Mouse (Mus musculus) MEL (cell line): ENCODE measurements at regions not wholly inside any gene's neighbourhood (a gene's known extent, or its start where the extent isn't known, plus 50 kb on each side); places are given as distances from the start of the nearest gene placed in this dataset.
A peak's percentile ranks its signal among the peaks of the same experiment; 100 is the strongest.

Source experiments
- DNase-seq: peaks from one replicate; pipeline ENCODE4 v3.0.0; 2011; ENCODE audit warnings: low read depth, low spot score
- H3K27ac ChIP-seq: 2 replicates; pipeline ENCODE4 v1.5.1; 2012; ENCODE audit warnings: low read depth, mild to moderate bottlenecking, control low read depth, low read length, moderate library complexity; ENCODE audit not compliant: control insufficient read depth
- H3K27me3 ChIP-seq, 2 experiments: fragments of 150-350 bp in 1 of 2; sonication (generic) in 1 of 2; 2 replicates each; pipeline ENCODE4 v1.6.1; 2012; ENCODE audit warnings: low read length in 2 of 2, mild to moderate bottlenecking in 2 of 2, improper control_type of control experiment in 1 of 2, moderate library complexity in 1 of 2; ENCODE audit not compliant: insufficient read depth in 2 of 2, control insufficient read depth in 1 of 2
- H3K36me3 ChIP-seq, 2 experiments: 2 replicates each; pipeline ENCODE4 v1.6.1; 2012 to 2014; ENCODE audit warnings: low read length in 2 of 2, improper control_type of control experiment in 1 of 2, inconsistent platforms in 1 of 2, mild to moderate bottlenecking in 1 of 2; ENCODE audit not compliant: insufficient read depth in 2 of 2, control insufficient read depth in 1 of 2
- H3K4me1 ChIP-seq, 2 experiments: fragments of 150-350 bp in 1 of 2; sonication (generic) in 1 of 2; 2 replicates each; pipeline ENCODE4 v1.6.1; 2012; ENCODE audit warnings: low read length in 2 of 2, improper control_type of control experiment in 1 of 2, mild to moderate bottlenecking in 1 of 2; ENCODE audit not compliant: insufficient read depth in 2 of 2, control insufficient read depth in 1 of 2
- H3K4me3 ChIP-seq, 2 experiments: fragments of 150-350 bp in 1 of 2; sonication (generic) in 1 of 2; 2 replicates each; pipeline ENCODE4 v1.5.1; 2012; ENCODE audit warnings: low read depth in 2 of 2, low read length in 2 of 2, mild to moderate bottlenecking in 2 of 2, moderate library complexity in 2 of 2, control low read depth in 1 of 2, improper control_type of control experiment in 1 of 2; ENCODE audit not compliant: control insufficient read depth in 1 of 2, insufficient read depth in 1 of 2
- H3K79me2 ChIP-seq: 2 replicates; pipeline ENCODE4 v1.6.1; 2012; ENCODE audit warnings: mild to moderate bottlenecking, low read length, moderate library complexity; ENCODE audit not compliant: control insufficient read depth, poor library complexity, insufficient read depth
- H3K9ac ChIP-seq: 2 replicates; pipeline ENCODE4 v1.6.1; 2012; ENCODE audit warnings: low read depth, mild to moderate bottlenecking, control low read depth, low read length, moderate library complexity; ENCODE audit not compliant: control insufficient read depth, poor library complexity, severe bottlenecking
- H3K9me3 ChIP-seq: fragments of 150-350 bp; sonication (generic); replicated peaks from 2 replicates; pipeline ENCODE4 v1.6.1; 2012; ENCODE audit warnings: mild to moderate bottlenecking, low read length, improper control_type of control experiment, moderate library complexity; ENCODE audit not compliant: insufficient read depth
- CTCF ChIP-seq, 3 experiments: IDR thresholded peaks in 2 of 3; conservative IDR thresholded peaks in 1 of 3; 2 replicates each; pipeline ENCODE4 v1.5.1; 2011 to 2012; ENCODE audit warnings: low read length in 3 of 3, low read depth in 2 of 3, mild to moderate bottlenecking in 2 of 3, improper control_type of control experiment in 1 of 3, inconsistent platforms in 1 of 3, mixed read lengths in 1 of 3, moderate library complexity in 1 of 3; ENCODE audit not compliant: control insufficient read depth in 1 of 3, insufficient read depth in 1 of 3, poor library complexity in 1 of 3, severe bottlenecking in 1 of 3
- E2F4 ChIP-seq: IDR thresholded peaks from 2 replicates; pipeline ENCODE4 v1.6.1; 2011; ENCODE audit warnings: low read depth, low read length, improper control_type of control experiment, borderline replicate concordance
- GABPA ChIP-seq: IDR thresholded peaks from 2 replicates; pipeline ENCODE4 v1.6.1; 2012; ENCODE audit warnings: low read depth, mild to moderate bottlenecking, inconsistent platforms, low read length, improper control_type of control experiment, moderate library complexity
- GATA1 ChIP-seq: IDR thresholded peaks from 2 replicates; pipeline ENCODE4 v1.6.1; 2011; ENCODE audit warnings: low read depth, low read length, improper control_type of control experiment
- KAT2A ChIP-seq: conservative IDR thresholded peaks from 2 replicates; pipeline ENCODE4 v1.6.1; 2012; ENCODE audit warnings: low read depth, low read length, improper control_type of control experiment, inconsistent platforms
- MAFK ChIP-seq: IDR thresholded peaks from 2 replicates; pipeline ENCODE4 v1.6.1; 2011; ENCODE audit warnings: low read depth, mild to moderate bottlenecking, low read length, improper control_type of control experiment, borderline replicate concordance
- MAX ChIP-seq: IDR thresholded peaks from 2 replicates; pipeline ENCODE4 v1.6.1; 2011; ENCODE audit warnings: low read length, improper control_type of control experiment
- MAZ ChIP-seq: IDR thresholded peaks from 2 replicates; pipeline ENCODE4 v1.6.1; 2012; ENCODE audit warnings: low read depth, mild to moderate bottlenecking, inconsistent platforms, low read length, improper control_type of control experiment
- MYC ChIP-seq: IDR thresholded peaks from 2 replicates; pipeline ENCODE4 v1.6.1; 2011; ENCODE audit warnings: low read depth, mild to moderate bottlenecking, low read length, improper control_type of control experiment, moderate library complexity
- POLR2A ChIP-seq, 2 experiments: IDR thresholded peaks; 2 replicates each; pipeline ENCODE4 v1.6.1; 2011 to 2012; ENCODE audit warnings: low read length in 2 of 2, mild to moderate bottlenecking in 2 of 2, control low read depth in 1 of 2, improper control_type of control experiment in 1 of 2, low read depth in 1 of 2, moderate library complexity in 1 of 2; ENCODE audit not compliant: control insufficient read depth in 1 of 2, insufficient read depth in 1 of 2, poor library complexity in 1 of 2
- POLR2AphosphoS2 ChIP-seq: IDR thresholded peaks from 2 replicates; pipeline ENCODE4 v1.6.1; 2011; ENCODE audit warnings: low read length, improper control_type of control experiment
- RCOR1 ChIP-seq: IDR thresholded peaks from 2 replicates; pipeline ENCODE4 v1.6.1; 2012; ENCODE audit warnings: low read depth, mild to moderate bottlenecking, inconsistent platforms, low read length, improper control_type of control experiment
- SIN3A ChIP-seq: IDR thresholded peaks from 2 replicates; pipeline ENCODE4 v1.6.1; 2012; ENCODE audit warnings: low read length, improper control_type of control experiment, inconsistent platforms
- SMC3 ChIP-seq: IDR thresholded peaks from 2 replicates; pipeline ENCODE4 v1.6.1; 2011; ENCODE audit warnings: low read depth, low read length, improper control_type of control experiment
- TAL1 ChIP-seq: IDR thresholded peaks from 2 replicates; pipeline ENCODE4 v1.6.1; 2012; ENCODE audit warnings: mild to moderate bottlenecking, inconsistent platforms, low read length, moderate library complexity, mixed read lengths
- TBP ChIP-seq: IDR thresholded peaks from 2 replicates; pipeline ENCODE4 v1.8.0; 2011; ENCODE audit warnings: low read depth, low read length, improper control_type of control experiment
- TCF12 ChIP-seq: IDR thresholded peaks from 2 replicates; pipeline ENCODE4 v1.6.1; 2014; ENCODE audit warnings: low read depth, mild to moderate bottlenecking, inconsistent platforms, low read length, improper control_type of control experiment, moderate library complexity
- UBTF ChIP-seq: IDR thresholded peaks from 2 replicates; pipeline ENCODE4 v1.6.1; 2012; ENCODE audit warnings: low read depth, mild to moderate bottlenecking, inconsistent platforms, low read length, improper control_type of control experiment, moderate library complexity, borderline replicate concordance; ENCODE audit not compliant: insufficient read depth
- USF1 ChIP-seq: IDR thresholded peaks from 2 replicates; pipeline ENCODE4 v1.6.1; 2014; ENCODE audit warnings: low read depth, mild to moderate bottlenecking, inconsistent platforms, low read length, improper control_type of control experiment, moderate library complexity
- USF2 ChIP-seq, 2 experiments: IDR thresholded peaks; 2 replicates each; pipeline ENCODE4 v1.6.1; 2011 to 2012; ENCODE audit warnings: improper control_type of control experiment in 2 of 2, low read length in 2 of 2, borderline replicate concordance in 1 of 2, inconsistent platforms in 1 of 2, low read depth in 1 of 2, mild to moderate bottlenecking in 1 of 2; ENCODE audit not compliant: insufficient read depth in 1 of 2
- ZKSCAN1 ChIP-seq: IDR thresholded peaks from 2 replicates; pipeline ENCODE4 v1.6.1; 2012; ENCODE audit warnings: low read depth, mild to moderate bottlenecking, inconsistent platforms, low read length, improper control_type of control experiment, moderate library complexity
- ZNF384 ChIP-seq: IDR thresholded peaks from 2 replicates; pipeline ENCODE4 v1.6.1; 2012; ENCODE audit warnings: low read depth, mild to moderate bottlenecking, inconsistent platforms, low read length, improper control_type of control experiment

DNA sequence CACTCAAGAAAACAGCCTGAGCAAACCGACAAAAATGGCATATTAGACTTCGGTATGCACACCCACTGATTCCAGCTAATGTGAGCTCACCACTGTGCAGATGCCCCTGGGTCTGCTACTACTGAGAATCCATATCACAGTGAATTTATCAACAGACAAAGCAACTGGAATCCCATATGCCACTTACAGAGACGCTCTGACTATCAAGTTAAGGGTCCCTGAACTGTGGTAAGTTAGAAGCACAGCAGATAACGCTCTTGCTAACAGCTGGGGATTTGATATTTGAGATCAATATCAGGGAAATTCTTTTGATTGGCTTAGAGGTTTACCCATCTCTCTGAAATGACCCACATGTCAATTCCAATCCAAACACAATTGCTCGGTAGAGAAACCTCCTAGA, 205.0 kb downstream of the Parm1 start:
- no peaks in the 10 kb centered on the region for H3K9me3 ChIP-seq
- peaks cover 0 to 74% of the 10 kb centered on the region in 2 experiments; a peak in 2 of 4 replicates for H3K36me3 ChIP-seq
- H3K9ac ChIP-seq: peak overlapping the region; percentile 71
- DNase-seq: peak; percentile 82
- H3K4me3 ChIP-seq: 0 out of 4 replicates have a peak overlapping the region, but pooled peaks of 1 of the 2 experiments have one; percentile 2
- no peaks in the 10 kb centered on the region for H3K27me3 ChIP-seq
- peak; percentile 18; the same call in 1 of the 2 replicates for TF ChIP-seq TAL1
- TF ChIP-seq TBP: peak; percentile 84
- TF ChIP-seq RCOR1: no peak
- no peak for TF ChIP-seq GABPA
- TF ChIP-seq SIN3A: no peak
- TF ChIP-seq MAZ: no peak
- peak; percentile 98 for TF ChIP-seq GATA1
- peak in 1 of 2 experiments; percentile 21; a peak in 1 of 4 replicates for TF ChIP-seq POLR2A (IDR thresholded peaks at IDR 0.05; ENCODE audit: control insufficient read depth in 1 of 2, insufficient read depth in 1 of 2, low read depth in 1 of 2, low read length in 2 of 2, poor library complexity in 1 of 2)
- TF ChIP-seq, all 39 proteins: peak for 4
- Histone ChIP-seq H3K79me2 (peaks cover 5% of the 10 kb centered on the region), H3K4me1 (peaks cover 31 to 69% of the 10 kb centered on the region in 2 experiments), H3K27ac (peak overlapping the region; percentile 100)

DNA sequence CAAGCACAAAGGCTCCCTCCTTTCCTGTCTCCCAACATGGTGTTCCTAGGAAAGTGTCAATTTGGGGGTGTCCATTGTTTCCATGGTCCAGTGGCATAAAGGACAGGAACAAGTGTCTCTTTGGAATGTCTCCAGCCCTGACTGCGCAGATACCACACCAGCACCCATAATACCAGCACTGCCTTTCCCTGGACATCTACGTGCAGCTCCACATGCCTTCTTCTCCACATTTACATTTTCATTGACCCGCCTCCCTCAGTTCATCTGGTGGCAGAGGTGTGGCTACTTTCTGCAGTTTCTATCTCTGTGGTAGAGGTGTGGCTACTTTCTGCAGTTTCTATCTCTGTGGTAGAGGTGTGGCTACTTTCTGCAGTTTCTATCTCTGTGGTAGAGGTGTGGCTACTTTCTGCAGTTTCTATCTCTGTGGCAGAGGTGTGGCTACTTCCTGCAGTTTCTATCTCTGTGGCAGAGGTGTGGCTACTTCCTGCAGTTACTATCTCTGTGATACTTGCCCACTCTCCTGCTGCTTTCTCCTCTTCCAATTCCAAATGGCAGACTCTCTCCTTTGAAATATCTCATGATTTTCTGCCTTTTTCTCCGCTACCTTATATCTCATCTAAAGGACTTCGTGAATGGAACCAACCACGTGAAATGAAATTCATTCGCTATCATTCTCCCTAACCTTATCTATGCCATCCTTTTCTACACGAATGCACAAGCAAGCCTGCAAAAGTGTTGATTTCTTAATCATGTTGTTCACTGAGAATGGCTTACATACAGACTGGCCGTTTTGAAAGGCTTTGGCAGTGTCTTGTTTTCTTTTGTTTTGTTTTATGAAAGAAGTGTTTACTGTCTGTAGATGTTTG, 204.0 kb downstream of the Parm1 start:
- Histone ChIP-seq H3K27ac (peak overlapping the region; percentile 100), H3K9ac (peak overlapping the region; percentile 71), H3K4me3 (0 out of 4 replicates have a peak overlapping the region, but pooled peaks of 1 of the 2 experiments have one; percentile 2), H3K36me3 (peaks cover 0 to 64% of the 10 kb centered on the region in 2 experiments; a peak in 2 of 4 replicates), H3K4me1 (peaks cover 23 to 62% of the 10 kb centered on the region in 2 experiments), H3K9me3 (no peaks in the 10 kb centered on the region), H3K27me3 (no peaks in the 10 kb centered on the region), H3K79me2 (peaks cover 2% of the 10 kb centered on the region; the same call in 1 of the 2 replicates)
- DNase-seq: peak; percentile 94
- TF ChIP-seq SMC3: no peak
- no peak for TF ChIP-seq TCF12
- peak; percentile 89 for TF ChIP-seq GATA1
- peak; percentile 83 for TF ChIP-seq TBP
- TF ChIP-seq USF1: no peak
- TF ChIP-seq ZKSCAN1: no peak
- TF ChIP-seq POLR2AphosphoS2: no peak
- no peak for TF ChIP-seq UBTF
- TF ChIP-seq MAX: no peak
- no peak for TF ChIP-seq MAFK
- no peak for TF ChIP-seq RCOR1
- no peak for TF ChIP-seq CTCF (IDR thresholded peaks at IDR 0.05 in 2 of 3, conservative IDR thresholded peaks at IDR 0.05 in 1 of 3; ENCODE audit: control insufficient read depth in 1 of 3, insufficient read depth in 1 of 3, low read depth in 2 of 3, low read length in 3 of 3, poor library complexity in 1 of 3, severe bottlenecking in 1 of 3)
- no peak for TF ChIP-seq USF2 (IDR thresholded peaks at IDR 0.05; ENCODE audit: borderline replicate concordance in 1 of 2, insufficient read depth in 1 of 2, low read depth in 1 of 2, low read length in 2 of 2)
- no peak for TF ChIP-seq KAT2A
- TF ChIP-seq MAZ: no peak
- TF ChIP-seq E2F4: no peak
- no peak for TF ChIP-seq MYC
- peak; percentile 68 for TF ChIP-seq TAL1
- peak in 1 of 2 experiments; percentile 85; a peak in 3 of 4 replicates for TF ChIP-seq POLR2A (IDR thresholded peaks at IDR 0.05; ENCODE audit: control insufficient read depth in 1 of 2, insufficient read depth in 1 of 2, low read depth in 1 of 2, low read length in 2 of 2, poor library complexity in 1 of 2)
- TF ChIP-seq GABPA: no peak
- TF ChIP-seq ZNF384: no peak
